Mouse (Mus musculus) spleen, postnatal 4 days (tissue): ENCODE measurements around the gene Tmem8b.

Experiments
- DNase-seq, 2 experiments: peaks; one replicate each; pipeline ENCODE4 v3.0.0; 2022; ENCODE audit warnings: low spot score in 2 of 2

Tmem8b gene

DNA sequence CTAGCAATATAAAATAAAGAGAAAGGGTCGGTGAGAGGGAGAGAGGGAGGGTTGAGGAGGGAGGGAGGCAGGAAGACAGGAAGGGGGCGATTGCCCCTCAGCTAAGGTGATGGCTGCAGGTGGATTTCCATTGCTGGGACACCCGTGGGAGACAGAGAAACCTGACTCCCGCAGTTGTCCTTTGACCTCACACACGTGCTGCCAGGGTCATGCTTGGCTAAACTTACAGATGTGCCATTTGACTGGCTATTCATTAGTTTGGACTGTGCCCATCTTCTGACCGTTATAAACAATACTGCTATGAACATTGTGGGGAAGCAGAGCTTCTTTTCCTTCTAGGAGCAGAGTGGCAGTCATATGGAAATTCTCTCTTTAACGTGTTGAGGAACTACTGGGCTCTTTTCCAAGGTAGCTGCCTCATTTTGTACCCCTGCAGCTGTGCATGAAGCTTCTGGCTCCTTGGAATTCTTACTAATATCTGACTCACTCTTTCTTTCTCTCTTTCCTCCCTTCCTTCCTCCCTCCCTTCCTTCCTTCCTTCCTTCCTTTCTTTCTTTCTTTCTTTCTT is 45.0 kb downstream of the Tmem8b start:
- no peak for DNase-seq

DNA sequence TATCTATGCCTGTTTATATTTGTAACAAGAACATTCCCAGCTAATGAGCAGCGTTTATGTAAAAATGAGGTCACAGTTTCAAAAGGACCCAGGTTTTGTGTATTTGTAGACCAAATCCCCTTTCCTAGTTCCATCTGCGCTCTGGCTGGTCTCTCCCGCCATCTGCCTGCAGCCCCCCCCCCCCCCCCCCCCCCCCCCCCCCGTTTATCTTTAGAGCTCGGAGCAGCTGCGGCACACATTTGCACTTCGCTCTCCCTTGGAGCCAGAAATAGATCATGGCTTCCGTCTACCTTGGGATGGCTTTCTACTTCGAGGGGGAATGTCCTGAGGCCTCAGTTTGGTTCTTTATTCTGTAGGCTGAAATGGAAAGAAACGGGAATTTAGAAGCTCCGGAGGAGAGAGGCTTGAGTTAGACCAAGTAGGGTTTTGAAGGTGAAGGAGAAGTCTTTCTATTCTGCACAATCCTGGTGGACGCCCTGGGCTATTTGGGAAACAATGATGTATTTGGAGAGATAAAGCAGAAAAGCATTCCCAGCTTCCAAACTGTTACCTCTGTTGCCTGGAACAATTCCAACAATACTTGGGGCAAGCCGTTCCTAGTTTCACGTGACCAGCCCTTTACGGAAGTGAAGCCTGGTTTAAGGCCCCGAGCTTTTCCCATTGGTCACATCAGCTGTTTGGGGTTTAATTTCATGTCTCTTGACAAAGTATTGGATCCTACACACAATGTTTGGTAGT is 51.9 kb downstream of the Tmem8b start:
- no peak for DNase-seq

DNA sequence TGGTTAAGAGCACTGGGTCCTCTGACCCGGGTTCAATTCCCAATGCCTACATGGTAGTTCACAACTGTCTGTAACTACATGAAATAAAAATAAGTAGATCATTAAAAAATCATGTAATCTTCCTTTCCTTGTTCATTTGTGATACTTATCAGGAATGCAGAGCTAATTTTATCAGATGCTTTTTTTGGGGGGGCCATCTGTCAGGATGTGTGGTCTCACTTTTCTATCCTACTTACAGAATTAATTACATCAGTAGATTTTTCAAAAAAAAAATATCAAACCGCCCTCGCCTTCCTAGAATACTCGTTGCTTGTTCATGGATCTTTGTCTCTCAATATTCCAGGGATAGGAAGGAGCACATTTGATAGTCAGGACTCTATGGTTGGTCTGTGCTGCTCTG is 53.4 kb downstream of the Tmem8b start:
- no peak for DNase-seq

DNA sequence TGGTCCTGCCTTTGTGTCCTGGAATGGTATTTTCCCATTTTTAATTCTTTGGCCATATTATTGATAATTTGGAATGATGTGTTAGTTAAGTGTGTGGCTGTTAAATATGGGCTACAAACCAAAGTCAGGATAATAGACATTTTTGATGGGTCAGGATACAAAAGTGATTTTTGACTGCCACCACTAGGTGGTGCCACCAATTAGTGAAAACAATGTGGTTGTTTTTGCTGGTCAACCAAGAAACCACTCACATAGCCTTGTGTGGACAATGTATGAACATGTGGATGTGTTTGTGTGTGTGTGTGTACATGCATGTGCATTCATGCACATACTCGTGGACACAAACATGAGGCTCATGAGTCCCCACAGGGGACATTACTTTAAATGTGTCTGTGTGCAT is 56.0 kb downstream of the Tmem8b start:
- DNase-seq: no peak

DNA sequence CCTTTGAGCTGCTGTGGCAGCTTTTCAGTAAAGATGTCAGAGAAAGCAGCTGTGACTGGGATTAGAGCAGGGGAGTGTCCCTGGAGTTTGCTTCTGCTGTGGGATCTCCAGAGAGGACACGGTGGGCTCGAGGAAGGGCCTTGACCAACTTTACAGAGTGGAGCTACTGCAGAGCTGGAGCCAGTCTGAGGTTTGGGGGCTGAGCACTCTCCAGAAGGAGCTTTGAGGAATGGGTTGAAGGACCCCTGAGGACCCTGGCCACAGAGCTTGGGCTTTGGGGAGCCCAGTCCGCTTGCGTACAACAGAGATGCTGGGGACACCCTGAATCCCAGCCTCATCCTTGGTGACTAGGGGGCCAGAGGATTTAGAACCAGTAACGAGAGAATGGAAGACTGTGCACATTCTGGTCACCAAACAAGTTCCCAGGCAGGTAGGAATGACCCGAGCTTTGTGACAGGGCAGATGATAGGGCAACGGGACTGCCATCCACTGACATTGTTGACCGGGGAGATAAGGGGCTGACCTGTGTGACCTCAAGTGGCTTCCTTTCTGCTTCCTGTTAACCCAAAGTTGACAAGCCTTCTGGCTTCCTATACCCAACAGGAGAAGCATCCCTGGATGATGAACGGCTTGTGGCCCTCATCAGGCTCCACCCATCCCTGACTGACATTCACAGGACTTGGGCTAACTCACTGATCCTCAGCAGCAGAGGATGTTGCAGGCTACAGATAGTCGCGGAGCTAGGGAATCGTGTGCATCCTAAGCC is 57.6 kb downstream of the Tmem8b start:
- DNase-seq: no peak

DNA sequence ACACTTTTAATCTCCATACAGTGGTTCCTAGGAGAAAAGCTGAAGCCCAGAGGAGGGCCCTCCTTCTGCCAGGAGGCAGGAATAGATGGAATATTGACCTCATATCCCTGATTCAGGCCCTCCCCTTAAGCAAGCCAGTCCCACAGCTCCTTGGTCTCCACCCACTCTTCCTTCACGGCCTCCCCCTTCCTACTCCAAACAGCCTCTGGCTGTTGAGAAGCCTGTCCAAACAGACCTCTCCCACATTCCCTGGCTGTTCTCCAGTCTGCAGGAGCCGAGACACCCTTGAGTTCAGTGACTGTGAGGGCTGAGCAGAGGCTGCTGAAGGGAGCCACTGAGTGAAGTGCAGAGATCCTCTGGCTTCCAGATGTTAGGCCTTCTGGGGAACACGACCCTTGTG is 58.2 kb downstream of the Tmem8b start, which contains the start of gene Hrct1:
Gene Hrct1 (plus strand): TSS at position 194 of the 400 bp plus-strand sequence.
- DNase-seq: no peak

DNA sequence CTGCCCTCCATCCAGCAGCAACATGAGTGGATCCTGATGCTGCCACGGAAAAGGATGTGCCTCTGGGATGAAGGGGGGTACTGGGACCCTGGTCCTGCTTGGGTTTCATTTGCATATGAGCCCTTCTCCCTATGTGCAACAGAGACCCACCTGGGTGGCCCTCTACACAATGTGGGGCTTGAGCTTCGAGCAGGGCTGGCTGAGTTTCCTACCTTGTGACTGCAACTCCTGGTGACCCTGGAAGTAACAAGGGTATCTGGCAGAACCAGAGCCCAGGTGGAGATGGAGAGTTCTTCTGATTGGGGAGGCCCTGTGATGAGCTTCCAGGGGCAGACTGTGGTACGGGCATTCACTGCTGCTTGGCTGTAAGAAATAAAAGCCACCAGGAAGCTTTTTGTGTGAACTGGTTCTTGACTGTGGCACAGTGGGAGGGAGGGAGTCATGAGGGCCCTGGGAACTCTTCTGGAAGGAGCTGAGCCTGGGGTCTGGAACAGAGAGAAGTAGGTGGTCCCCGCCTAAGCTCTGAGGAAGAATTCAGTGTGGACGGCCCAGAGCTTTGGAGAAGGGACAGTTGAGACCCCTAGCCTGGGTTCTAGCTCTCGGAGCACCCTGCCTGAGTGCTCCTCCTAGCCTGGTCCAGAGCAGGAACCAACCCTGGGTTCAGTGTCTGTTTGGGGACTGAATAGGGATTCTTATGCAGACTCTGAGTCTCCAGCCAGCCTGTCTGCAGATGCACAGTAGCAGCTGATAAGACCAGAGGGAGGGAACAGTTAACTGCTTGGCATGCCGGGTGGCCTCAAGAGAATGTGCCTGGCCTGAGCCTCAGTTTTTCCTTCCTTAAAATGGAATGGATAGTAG is 59.2 kb downstream of the Tmem8b start:
- no peak for DNase-seq

DNA sequence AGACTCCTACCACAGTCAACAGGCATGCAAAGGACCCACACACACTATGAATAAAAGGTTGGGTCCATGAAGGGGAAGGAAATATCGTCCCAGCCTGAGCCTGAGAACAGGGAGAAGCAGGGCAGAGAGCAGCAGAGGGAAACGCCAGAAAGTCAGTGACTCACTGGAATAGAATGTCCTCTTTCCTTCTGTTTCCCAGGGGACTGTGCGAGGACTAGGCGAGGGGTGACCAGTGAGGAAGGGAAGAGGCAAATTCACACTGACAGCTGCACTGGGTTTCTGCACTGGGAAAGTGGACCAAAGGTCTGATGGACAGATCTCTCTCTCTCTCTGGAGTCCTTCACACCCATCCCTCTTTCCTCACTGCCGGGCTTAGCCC is 59.8 kb downstream of the Tmem8b start:
- DNase-seq: no peak

DNA sequence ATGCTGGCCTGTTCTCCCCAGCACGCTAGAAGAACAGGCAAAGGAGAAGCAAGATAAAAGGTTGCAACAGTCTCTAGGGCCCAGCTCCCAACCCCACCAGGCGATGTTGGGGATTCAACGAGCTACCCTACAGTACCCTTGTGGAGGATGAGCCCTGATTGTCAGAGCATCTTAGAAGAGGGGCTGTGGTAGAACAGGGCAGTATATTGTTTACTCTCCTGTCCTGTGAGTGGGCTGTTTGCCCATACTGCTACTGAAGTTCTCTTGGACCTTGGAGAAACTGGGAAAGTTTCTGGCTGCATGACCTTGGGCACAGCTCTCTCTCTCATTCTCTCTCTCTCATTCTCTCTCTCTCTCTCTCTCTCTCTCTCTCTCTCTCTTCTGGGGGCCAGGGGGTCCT is 60.4 kb downstream of the Tmem8b start:
- DNase-seq: no peak

DNA sequence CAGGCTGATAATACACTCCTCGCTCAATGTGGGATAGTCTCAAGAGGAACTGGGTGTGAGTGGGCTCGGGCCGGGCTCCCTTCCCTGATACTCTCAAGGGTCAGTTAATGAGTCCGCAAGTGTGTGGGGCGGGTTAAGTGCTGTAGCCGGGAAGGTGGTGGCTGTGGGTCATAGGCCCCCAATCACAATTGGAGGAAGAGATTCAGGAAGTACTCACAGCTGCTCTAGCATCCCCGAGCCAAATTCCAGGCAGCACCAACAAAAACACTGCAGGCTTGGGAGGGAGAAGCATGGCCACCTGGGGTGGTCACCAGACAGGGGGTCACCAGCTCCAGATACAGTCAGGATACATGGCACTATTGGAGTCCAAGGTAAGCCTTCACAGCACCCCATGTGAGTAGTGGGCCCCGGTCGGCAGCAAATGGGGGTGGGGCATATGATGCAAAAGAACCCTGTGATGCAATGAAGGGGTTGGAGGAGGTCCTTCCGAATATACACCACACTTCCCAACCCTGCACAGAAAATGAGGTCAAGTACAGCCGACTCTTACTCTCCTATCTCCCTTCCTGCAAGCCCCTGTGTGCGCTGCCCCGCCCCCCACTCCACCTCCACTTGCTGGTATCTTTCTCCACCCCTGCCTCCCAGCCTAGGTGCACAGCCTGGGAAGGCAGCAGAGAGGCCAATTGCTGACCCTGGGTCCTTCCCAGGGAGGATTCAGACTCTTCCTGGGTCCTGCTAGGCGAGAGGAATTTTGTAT is 61.2 kb downstream of the Tmem8b start, which contains the start of gene Spaar:
Gene Spaar (plus strand): TSS at position 241 of the 757 bp plus-strand sequence.
- DNase-seq: no peak

DNA sequence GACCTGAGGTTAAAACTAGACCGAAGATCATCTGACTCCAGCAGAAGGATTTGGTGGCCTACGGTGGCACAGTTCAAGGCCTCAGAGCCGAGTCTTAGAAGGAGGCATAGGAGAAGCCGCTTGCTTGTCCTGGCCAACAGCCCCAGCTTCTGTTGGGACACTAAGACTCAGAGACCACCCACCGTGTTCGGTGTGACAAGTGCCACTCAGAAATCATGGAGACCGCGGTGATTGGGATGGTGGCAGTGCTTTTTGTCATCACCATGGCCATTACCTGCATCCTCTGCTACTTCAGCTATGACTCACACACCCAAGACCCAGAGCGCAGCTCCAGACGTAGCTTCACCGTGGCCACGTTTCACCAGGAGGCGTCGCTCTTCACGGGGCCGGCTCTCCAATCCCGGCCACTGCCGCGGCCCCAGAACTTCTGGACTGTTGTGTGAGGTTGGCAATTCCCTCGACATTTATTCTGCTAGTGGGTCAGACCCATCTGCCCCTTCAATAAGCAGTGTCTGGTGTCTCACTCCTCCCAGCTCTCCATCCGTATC is 62.1 kb downstream of the Tmem8b start:
- no peak for DNase-seq

DNA sequence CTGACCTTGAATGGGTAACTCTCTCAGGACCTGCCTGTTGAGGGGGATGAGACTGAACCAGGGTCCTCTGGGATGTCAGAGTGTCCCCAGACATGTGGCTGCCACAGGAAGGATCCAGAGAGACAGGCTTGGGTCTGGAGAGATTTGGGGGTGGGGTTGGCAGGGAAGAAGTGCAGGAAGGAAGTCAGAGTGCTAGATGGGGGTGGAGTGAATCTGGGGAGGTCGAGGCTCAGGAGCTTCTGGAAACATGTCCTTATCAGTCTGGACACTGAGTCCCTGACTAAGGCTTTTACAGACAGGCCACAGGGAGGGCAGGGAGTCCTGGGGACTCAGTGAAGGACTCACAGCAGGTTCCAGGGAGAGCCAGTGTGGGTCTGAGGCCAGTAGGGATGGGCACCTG is 63.4 kb downstream of the Tmem8b start:
- DNase-seq: no peak

DNA sequence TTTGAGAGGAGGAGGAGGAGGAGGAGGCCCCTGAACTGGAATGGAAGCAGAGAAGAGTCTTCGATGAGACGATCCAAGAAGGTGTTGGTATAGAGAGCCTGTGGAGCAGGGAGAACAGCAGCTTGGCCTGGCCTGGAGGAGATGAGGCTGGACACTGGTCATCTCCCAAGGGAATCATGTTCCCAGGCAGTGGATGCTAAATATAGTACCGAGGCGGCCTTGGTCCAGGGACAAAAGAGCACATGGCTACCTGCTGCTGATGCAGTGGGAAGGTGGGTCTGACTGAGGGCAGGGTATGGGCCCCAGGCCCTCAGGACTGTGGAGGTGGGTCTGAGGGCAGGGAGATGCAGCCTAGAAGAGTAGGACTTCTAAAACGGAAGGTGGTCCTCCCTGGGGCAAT is 64.4 kb downstream of the Tmem8b start:
- no peak for DNase-seq

DNA sequence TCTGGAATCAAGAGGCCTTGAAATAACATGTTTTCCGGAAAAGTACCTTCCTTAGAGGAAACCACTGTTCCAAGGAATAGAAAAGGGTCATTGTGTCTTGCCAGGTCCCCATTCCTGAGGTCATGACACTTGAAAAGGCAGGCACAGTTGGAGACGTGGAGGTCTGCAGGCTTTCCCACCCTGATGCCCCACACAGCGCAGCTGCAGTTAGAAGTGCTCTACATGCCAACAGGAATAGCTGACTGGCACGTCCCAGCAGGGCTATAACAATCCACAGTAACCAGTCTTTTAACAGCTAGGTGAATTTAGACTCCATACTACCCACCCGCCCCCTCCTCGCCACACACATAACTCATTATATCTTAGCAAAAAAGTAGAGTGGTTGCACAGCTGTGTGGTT is 68.4 kb downstream of the Tmem8b start:
- DNase-seq: no peak

DNA sequence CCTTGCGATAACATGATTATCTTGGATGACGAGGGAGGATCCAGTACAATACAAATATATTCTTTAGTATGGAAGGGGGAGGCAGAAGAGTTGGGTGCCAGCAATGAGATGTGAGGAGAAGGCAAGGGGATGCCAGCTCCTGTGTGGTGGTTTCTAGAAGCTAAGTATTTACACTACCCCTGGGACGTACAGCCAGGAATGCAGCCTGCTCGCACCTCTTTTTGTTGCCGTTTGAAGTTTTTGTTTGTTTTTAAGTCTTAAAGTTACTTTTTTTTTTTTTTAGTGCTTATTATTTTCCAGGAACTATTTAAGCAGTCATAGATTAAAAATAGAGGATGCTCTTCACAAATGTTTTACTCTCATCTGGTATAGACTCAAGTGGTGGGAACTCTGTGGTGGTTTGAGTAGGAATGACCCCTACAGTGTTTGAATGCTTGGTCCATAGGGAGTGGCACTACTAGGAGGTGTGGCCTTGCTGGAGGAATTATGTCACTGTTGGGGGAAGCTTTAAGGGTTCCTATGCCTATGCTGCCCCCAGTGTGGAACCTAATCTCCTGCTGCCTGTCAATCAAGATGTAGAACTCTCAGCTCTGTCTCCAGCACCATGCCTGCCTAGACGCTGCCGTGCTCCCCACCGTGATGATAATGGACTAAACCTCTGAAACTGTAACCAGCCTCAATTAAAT is 70.4 kb downstream of the Tmem8b start:
- DNase-seq: no peak

DNA sequence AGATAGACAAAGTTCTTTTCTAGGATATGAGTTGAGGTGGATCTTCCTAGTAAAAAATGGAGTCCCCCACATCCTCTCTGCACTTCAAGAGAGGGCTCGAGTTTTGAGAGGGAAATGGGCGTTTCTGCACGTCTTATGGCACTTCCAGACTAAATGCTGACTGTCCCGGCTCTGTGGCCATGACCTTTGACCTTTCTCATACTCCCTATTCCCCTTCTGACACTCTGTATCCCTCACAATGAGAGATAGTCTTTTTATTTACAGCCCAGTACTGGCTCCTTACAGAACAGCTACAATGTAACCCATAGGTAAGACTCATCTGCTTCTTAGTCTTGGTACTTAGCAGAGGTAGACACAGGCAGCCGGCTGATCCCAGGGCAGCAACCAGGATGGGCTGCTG is 72.8 kb downstream of the Tmem8b start:
- DNase-seq: no peak
